Mouse (Mus musculus): ENCODE measurements around the gene Shroom3.

Gene Shroom3

GRCm38 (mm10) chr5:92849743-92850142 is 166.5 kb downstream of the Shroom3 start:
- DNase-seq (ENCODE audit: low spot score in 2 of 2) = no peak

GRCm38 (mm10) chr5:92850925-92851324 is 167.7 kb downstream of the Shroom3 start:
- no peak for DNase-seq (ENCODE audit: low spot score in 2 of 2)

GRCm38 (mm10) chr5:92854983-92855382 is 171.7 kb downstream of the Shroom3 start:
- DNase-seq (ENCODE audit: low spot score in 2 of 2) = no peak

- DNase-seq (ENCODE audit: low spot score in 2 of 2) = peak; percentile 31 to 47
These were observed 173.1 kb downstream of the Shroom3 start for GRCm38 (mm10) chr5:92856346-92856745.

GRCm38 (mm10) chr5:92857177-92857576 is 173.9 kb downstream of the Shroom3 start:
- DNase-seq (ENCODE audit: low spot score in 2 of 2) = no peak

- DNase-seq (ENCODE audit: low spot score in 2 of 2) = peak in 1 of 2 experiments; percentile 36
These were observed 174.9 kb downstream of the Shroom3 start for GRCm38 (mm10) chr5:92858104-92858503.

- DNase-seq (ENCODE audit: low spot score in 2 of 2) = no peak
These were observed 175.3 kb downstream of the Shroom3 start for GRCm38 (mm10) chr5:92858576-92858975.

GRCm38 (mm10) chr5:92861416-92862112 is 178.3 kb downstream of the Shroom3 start:
- no peak for DNase-seq (ENCODE audit: low spot score in 2 of 2)

- DNase-seq (ENCODE audit: low spot score in 2 of 2) = no peak
These were observed 181.9 kb downstream of the Shroom3 start for GRCm38 (mm10) chr5:92865090-92865489.

- DNase-seq (ENCODE audit: low spot score in 2 of 2) = no peak
These were observed 183.3 kb downstream of the Shroom3 start for GRCm38 (mm10) chr5:92866546-92866945.

- DNase-seq (ENCODE audit: low spot score in 2 of 2) = no peak
These were observed 184.0 kb downstream of the Shroom3 start for GRCm38 (mm10) chr5:92867253-92867652.

- no peak for DNase-seq (ENCODE audit: low spot score in 2 of 2)
These were observed 185.0 kb downstream of the Shroom3 start for GRCm38 (mm10) chr5:92868231-92868630.

GRCm38 (mm10) chr5:92871048-92871447 is 187.8 kb downstream of the Shroom3 start:
- DNase-seq (ENCODE audit: low spot score in 2 of 2) = no peak

- DNase-seq (ENCODE audit: low spot score in 2 of 2) = no peak
These were observed 188.9 kb downstream of the Shroom3 start for GRCm38 (mm10) chr5:92872182-92872581.

GRCm38 (mm10) chr5:92872991-92873390 is 189.8 kb downstream of the Shroom3 start:
- no peak for DNase-seq (ENCODE audit: low spot score in 2 of 2)

- no peak for DNase-seq (ENCODE audit: low spot score in 2 of 2)
These were observed 190.3 kb downstream of the Shroom3 start for GRCm38 (mm10) chr5:92873518-92873917.

- DNase-seq (ENCODE audit: low spot score in 2 of 2) = no peak
These were observed 192.6 kb downstream of the Shroom3 start for GRCm38 (mm10) chr5:92875836-92876235.

GRCm38 (mm10) chr5:92877104-92877503 is 193.9 kb downstream of the Shroom3 start:
- DNase-seq (ENCODE audit: low spot score in 2 of 2) = no peak

- DNase-seq (ENCODE audit: low spot score in 2 of 2) = no peak
These were observed 197.2 kb downstream of the Shroom3 start for GRCm38 (mm10) chr5:92880393-92880792.

GRCm38 (mm10) chr5:92880893-92881292 is 197.7 kb downstream of the Shroom3 start:
- DNase-seq (ENCODE audit: low spot score in 2 of 2) = no peak

- DNase-seq (ENCODE audit: low spot score in 2 of 2) = no peak
These were observed 202.9 kb downstream of the Shroom3 start for GRCm38 (mm10) chr5:92886141-92886540.

- peak; percentile 14 to 39 for DNase-seq (ENCODE audit: low spot score in 2 of 2)
These were observed 204.3 kb downstream of the Shroom3 start for GRCm38 (mm10) chr5:92887501-92887900.

- peak in 1 of 2 experiments; percentile 41 for DNase-seq (ENCODE audit: low spot score in 2 of 2)
These were observed 205.5 kb downstream of the Shroom3 start for GRCm38 (mm10) chr5:92888628-92889241.

Data from heart, adult 9 months (tissue).